Mouse (Mus musculus) myocyte (in vitro differentiated cells): ENCODE results near the gene Mgst2. TPM values are rescaled to one million over a fixed set of nuclear protein-coding genes. Genes with fewer than 3 reads are reported as not detected.

Source experiments
- H3K27me3 ChIP-seq: one replicate; pipeline ENCODE4 v1.6.1; 2011; ENCODE audit not compliant: control insufficient read depth, insufficient read depth, insufficient read length
- H3K36me3 ChIP-seq: one replicate; pipeline ENCODE4 v1.6.1; 2011; ENCODE audit not compliant: control insufficient read depth, insufficient read depth
- H3K4me2 ChIP-seq: one replicate; pipeline ENCODE4 v1.6.1; 2011; ENCODE audit warnings: low read depth, control low read depth
- H3K4me3 ChIP-seq: one replicate; pipeline ENCODE4 v1.5.1; 2011; ENCODE audit warnings: mild to moderate bottlenecking, control low read depth, moderate library complexity
- H3K79me2 ChIP-seq: one replicate; pipeline ENCODE4 v1.6.1; 2011; ENCODE audit not compliant: control insufficient read depth, insufficient read depth
- H3ac ChIP-seq: one replicate; pipeline ENCODE4 v1.6.1; 2011; ENCODE audit not compliant: control insufficient read depth, insufficient read length
- CEBPB ChIP-seq: IDR thresholded peaks from 2 replicates; pipeline ENCODE4 v1.6.1; 2011; ENCODE audit warnings: mild to moderate bottlenecking, moderate library complexity; ENCODE audit not compliant: poor library complexity, insufficient read depth, severe bottlenecking
- E2F4 ChIP-seq: IDR thresholded peaks from one replicate; pipeline ENCODE4 v1.6.1; 2011; ENCODE audit warnings: mild to moderate bottlenecking, control low read depth, moderate library complexity; ENCODE audit not compliant: insufficient read depth
- MAX ChIP-seq: IDR thresholded peaks from one replicate; pipeline ENCODE4 v1.6.1; 2011; ENCODE audit warnings: low read depth, mild to moderate bottlenecking, control low read depth
- MYOD1 ChIP-seq, 3 experiments: IDR thresholded peaks; one replicate each; pipeline ENCODE4 v1.6.1; 2011; ENCODE audit warnings: control low read depth in 2 of 3, low read depth in 2 of 3, mild to moderate bottlenecking in 2 of 3, moderate library complexity in 1 of 3; ENCODE audit not compliant: insufficient read length in 2 of 3, control insufficient read depth in 1 of 3
- MYOG ChIP-seq, 3 experiments: IDR thresholded peaks; one replicate each; pipeline ENCODE4 v1.6.1; 2011; ENCODE audit warnings: control low read depth in 2 of 3, low read depth in 2 of 3, mild to moderate bottlenecking in 2 of 3; ENCODE audit not compliant: insufficient read length in 2 of 3, control insufficient read depth in 1 of 3, insufficient read depth in 1 of 3
- POLR2A ChIP-seq: IDR thresholded peaks from one replicate; pipeline ENCODE4 v1.6.1; 2011; ENCODE audit warnings: low read depth, mild to moderate bottlenecking, control low read depth, moderate library complexity; ENCODE audit not compliant: insufficient read length
- POLR2AphosphoS2 ChIP-seq: IDR thresholded peaks from one replicate; pipeline ENCODE4 v1.6.1; 2011; ENCODE audit warnings: low read depth, control low read depth; ENCODE audit not compliant: insufficient read length
- REST ChIP-seq: IDR thresholded peaks from one replicate; pipeline ENCODE4 v1.6.1; 2011; ENCODE audit warnings: mild to moderate bottlenecking, control low read depth, moderate library complexity; ENCODE audit not compliant: insufficient read depth, insufficient read length
- SRF ChIP-seq: IDR thresholded peaks from one replicate; pipeline ENCODE4 v1.6.1; 2011; ENCODE audit warnings: low read depth; ENCODE audit not compliant: control insufficient read depth, insufficient read length
- TCF12 ChIP-seq: IDR thresholded peaks from one replicate; pipeline ENCODE4 v1.6.1; 2011; ENCODE audit warnings: mild to moderate bottlenecking, control low read depth; ENCODE audit not compliant: poor library complexity, insufficient read depth, severe bottlenecking
- TCF3 ChIP-seq: IDR thresholded peaks from one replicate; pipeline ENCODE4 v1.6.1; 2011; ENCODE audit warnings: low read depth, control low read depth; ENCODE audit not compliant: insufficient read length
- USF1 ChIP-seq: IDR thresholded peaks from one replicate; pipeline ENCODE4 v1.6.1; 2011; ENCODE audit warnings: low read depth, mild to moderate bottlenecking, control low read depth, moderate library complexity
- polyA plus RNA-seq: library from polyadenylated mRNA; unstranded; fragments of >200 nt; fragmentation: generic; extraction: Trizol; gene quantifications from one replicate; pipeline ENCODE4 v1.2.1, GENCODE M21; 2012; ENCODE audit warnings: missing spikeins

Gene Mgst2
- polyA plus RNA-seq, 1 experiment = 3.0 TPM

DNA sequence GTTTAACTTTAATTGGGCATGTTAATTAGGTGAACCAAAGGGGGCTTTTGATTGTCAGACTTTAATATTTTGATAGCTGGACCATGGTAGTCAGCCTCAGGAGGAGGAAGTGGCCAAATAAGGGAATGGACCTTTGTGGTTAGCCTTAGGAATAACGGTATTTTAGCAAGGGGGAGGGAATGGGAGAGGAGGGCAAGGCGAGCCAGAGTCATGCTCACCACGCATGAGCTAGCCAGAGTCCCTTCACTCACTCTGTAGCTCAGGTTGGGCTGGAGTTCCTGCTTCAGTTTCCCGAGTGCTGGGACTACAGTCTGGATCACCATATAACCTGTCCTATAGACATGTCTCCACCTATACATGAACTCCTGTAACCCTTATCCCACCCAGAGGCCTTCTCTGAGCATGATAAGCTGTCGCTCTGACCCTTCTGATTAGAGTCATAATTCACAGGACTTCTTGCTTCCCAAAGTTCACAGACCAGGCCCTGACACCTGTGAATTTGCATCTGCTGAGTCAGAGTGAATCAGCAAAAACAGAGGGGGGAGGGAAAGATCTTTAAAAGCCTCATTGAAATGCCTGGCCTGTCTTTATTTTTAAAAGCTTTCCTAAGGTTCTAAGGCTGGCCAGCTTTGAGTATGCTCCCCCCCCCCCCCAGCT, 10.4 kb downstream of the Mgst2 start:
- Histone ChIP-seq H3K79me2 (no peaks in the 10 kb centered on the region), H3K36me3 (no peaks in the 10 kb centered on the region)
- no peak for TF ChIP-seq REST
- TF ChIP-seq SRF = peak; percentile 77

DNA sequence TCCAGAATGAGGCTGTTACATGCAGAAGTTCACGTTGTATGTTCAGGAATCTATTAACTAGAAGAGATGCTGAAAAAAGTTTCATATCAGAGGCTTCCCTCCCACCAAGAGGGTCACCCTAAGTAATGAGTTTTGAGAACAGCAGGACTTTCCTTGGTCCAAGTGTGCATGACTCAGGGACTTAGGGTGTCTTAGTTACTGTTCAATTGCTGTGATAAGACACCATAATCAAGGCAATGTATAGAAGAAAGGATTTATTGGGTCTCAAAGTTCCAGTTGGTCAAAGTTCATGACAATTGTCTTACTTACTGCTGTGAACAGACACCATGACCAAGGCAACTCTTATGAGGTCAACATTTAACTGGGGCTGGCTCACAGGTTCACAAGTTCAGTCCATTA, 10.9 kb downstream of the Mgst2 start:
- no peaks in the 10 kb centered on the region for H3K36me3 ChIP-seq
- no peak overlapping the region for H3ac ChIP-seq
- no peak overlapping the region for H3K4me3 ChIP-seq
- no peaks in the 10 kb centered on the region for H3K27me3 ChIP-seq
- TF ChIP-seq MAX (no peak), MYOD1 (IDR thresholded peaks at IDR 0.05; ENCODE audit: control insufficient read depth in 1 of 3, insufficient read length in 2 of 3, low read depth in 2 of 3) (no peak), CEBPB (no peak), TCF3 (no peak), USF1 (no peak), POLR2A (no peak), REST (no peak), POLR2AphosphoS2 (no peak), E2F4 (no peak), TCF12 (no peak), MYOG (IDR thresholded peaks at IDR 0.05; ENCODE audit: control insufficient read depth in 1 of 3, insufficient read depth in 1 of 3, insufficient read length in 2 of 3, low read depth in 2 of 3) (no peak)
- no peaks in the 10 kb centered on the region for H3K79me2 ChIP-seq
- H3K4me2 ChIP-seq = no peak overlapping the region

More for the DNA sequence above, 10.4 kb downstream of the Mgst2 start:
- Histone ChIP-seq H3K27me3 (no peaks in the 10 kb centered on the region), H3K4me2 (no peak overlapping the region), H3ac (no peak overlapping the region), H3K4me3 (no peak overlapping the region)

DNA sequence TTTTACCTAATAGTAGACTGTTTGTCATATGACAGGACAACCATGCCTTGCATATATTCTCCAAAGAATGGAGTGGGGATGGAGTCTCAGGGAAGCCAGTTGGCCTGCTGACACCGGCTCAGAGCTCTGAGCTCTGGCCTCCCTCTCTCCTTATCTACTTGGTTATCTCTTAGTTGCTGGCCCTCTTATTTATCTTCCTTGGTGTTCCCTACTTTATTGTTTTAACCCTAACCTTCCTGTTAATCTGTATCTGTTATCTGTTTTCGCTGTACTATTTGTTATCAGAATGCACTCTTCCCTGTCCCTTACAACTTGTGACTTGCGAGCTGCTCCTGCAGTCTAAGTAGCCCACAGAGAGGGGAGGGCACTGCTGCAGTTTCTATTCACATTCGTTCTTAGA, 12.5 kb downstream of the Mgst2 start:
- no peaks in the 10 kb centered on the region for H3K79me2 ChIP-seq
- H3K4me3 ChIP-seq = no peak overlapping the region
- no peak for TF ChIP-seq MYOG (IDR thresholded peaks at IDR 0.05; ENCODE audit: control insufficient read depth in 1 of 3, insufficient read depth in 1 of 3, insufficient read length in 2 of 3, low read depth in 2 of 3)
- TF ChIP-seq REST = no peak
- no peak for TF ChIP-seq CEBPB
- no peak for TF ChIP-seq SRF
- H3K4me2 ChIP-seq = no peak overlapping the region
- no peaks in the 10 kb centered on the region for H3K27me3 ChIP-seq
- H3K36me3 ChIP-seq = no peaks in the 10 kb centered on the region
- no peak overlapping the region for H3ac ChIP-seq

DNA sequence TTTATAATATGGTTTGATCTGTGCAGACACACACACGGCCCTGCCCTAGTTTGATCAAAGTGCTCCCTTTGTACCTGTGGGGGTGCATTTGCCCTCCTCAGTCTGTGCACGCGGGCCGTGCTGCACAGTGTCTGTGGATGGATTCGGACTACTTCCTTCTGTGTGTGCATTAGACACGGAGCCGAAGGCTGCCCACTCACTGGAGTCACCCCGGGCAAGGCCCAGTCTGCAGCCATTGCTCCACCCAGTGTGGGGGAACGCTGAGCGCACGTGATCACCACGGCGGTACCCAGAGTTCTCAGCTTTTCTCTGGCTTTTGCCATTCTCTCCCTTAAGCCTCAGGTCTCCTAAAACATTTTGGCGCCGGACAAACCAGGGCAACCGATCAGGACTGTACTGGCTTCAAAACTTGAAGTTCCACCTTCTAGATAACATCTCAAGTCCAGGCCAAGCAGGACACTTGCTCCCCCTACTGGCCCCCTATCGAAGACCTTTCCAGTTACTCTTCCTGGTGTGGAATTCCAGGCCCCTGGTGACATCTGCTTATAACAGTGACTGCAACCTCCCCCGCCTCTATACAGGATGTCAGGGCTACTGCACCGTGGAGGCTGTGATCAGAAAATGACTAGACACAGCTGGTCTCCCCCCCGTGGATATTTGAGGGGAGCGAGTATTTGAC, 13.4 kb downstream of the Mgst2 start:
- Histone ChIP-seq H3ac (no peak overlapping the region), H3K4me3 (no peak overlapping the region), H3K4me2 (no peak overlapping the region), H3K27me3 (no peaks in the 10 kb centered on the region), H3K79me2 (no peaks in the 10 kb centered on the region), H3K36me3 (no peaks in the 10 kb centered on the region)
- TF ChIP-seq MYOG (IDR thresholded peaks at IDR 0.05; ENCODE audit: control insufficient read depth in 1 of 3, insufficient read depth in 1 of 3, insufficient read length in 2 of 3, low read depth in 2 of 3) (no peak), TCF12 (no peak), MAX (no peak), POLR2AphosphoS2 (no peak), TCF3 (no peak), MYOD1 (IDR thresholded peaks at IDR 0.05; ENCODE audit: control insufficient read depth in 1 of 3, insufficient read length in 2 of 3, low read depth in 2 of 3) (no peak), CEBPB (no peak), POLR2A (no peak)

DNA sequence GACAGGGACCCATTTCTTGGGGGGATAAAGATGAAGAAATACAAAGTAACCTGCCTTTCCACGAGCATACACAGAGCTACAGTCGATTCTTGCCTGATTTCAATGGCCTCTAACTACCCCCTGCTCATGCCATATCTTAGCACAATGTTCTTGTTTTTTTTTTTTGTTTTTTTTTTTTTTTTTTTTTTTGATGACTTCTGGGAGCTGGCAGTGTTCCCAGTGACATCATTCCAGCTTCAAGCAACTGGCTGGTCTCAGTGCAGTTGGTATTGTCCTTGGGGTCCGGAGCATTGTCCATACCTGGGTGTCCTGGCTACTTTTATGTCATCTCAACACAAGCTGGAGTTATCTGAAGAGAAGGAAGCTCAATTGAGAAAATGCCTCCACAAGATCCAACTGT, 14.8 kb downstream of the Mgst2 start:
- H3K4me3 ChIP-seq = no peak overlapping the region
- H3K4me2 ChIP-seq = no peak overlapping the region
- no peak overlapping the region for H3ac ChIP-seq
- no peaks in the 10 kb centered on the region for H3K79me2 ChIP-seq
- H3K27me3 ChIP-seq = no peaks in the 10 kb centered on the region
- H3K36me3 ChIP-seq = no peaks in the 10 kb centered on the region
- TF ChIP-seq SRF = no peak
- TF ChIP-seq USF1 = no peak
